Mouse (Mus musculus): ENCODE measurements around the gene Tmbim4. TPM values are rescaled to one million over a fixed set of nuclear protein-coding genes. Genes with fewer than 3 reads are reported as not detected.
"Not testable (repeated sequence)": the region's sequence is repeated elsewhere in the genome, so short reads cannot be mapped to it uniquely, and the experiment has no call there.

The Tmbim4 gene
- polyA plus RNA-seq, 1 experiment from 2014 or later, result 110 TPM

DNA sequence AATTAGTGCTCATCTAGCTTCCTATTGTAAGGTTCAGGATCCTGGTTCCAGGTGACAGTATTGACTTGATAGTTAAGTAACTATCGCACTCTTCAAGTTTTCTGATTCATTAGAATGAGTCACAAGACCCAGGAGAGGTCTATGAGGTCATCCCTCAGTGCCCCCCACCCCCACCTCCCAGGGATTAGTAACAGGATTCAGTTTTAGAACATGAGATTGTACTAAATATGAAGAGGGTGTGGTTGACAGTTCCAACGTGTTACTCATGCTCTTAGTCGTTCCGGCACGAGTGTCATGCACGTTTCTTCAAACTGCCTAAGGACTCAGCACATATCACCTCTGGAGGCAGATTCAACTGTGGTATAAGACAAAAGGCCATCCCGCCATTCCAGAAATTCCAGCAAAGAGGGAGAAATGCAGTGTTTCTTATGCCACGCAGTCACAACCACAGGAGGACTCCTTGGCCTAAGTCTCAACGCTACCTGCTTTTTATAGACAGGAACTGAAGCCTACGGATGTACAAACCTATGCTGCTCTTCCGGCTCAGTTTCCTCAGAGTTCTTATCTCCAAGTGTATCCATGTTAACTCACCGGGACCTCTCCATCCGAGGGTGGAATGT, 3.3 kb downstream of the Tmbim4 start:
- Histone ChIP-seq H3K4me3 (ENCODE audit: low read depth, low read length) (no peak overlapping the region), H3K27ac (ENCODE audit: low read length) (no peak overlapping the region), H3K36me3 (ENCODE audit: control insufficient read depth, insufficient read depth, low read length) (no peaks in the 10 kb centered on the region), H3K4me2 (replicated peaks; ENCODE audit: low read depth, low read length) (no peak overlapping the region), H3K9me3 (ENCODE audit: control insufficient read depth, low read depth, low read length) (no peaks in the 10 kb centered on the region), H3K9ac (replicated peaks; ENCODE audit: low read depth, low read length) (no peak overlapping the region), H3K4me1 (ENCODE audit: control insufficient read depth, insufficient read depth, low read length) (peaks cover 2% of the 10 kb centered on the region; the same call in 1 of the 2 replicates), H3K27me3 (ENCODE audit: control insufficient read depth, insufficient read depth, low read length) (no peaks in the 10 kb centered on the region)
- WGBS, result 81% methylated on average over 13 of the region's 13 CpGs
- no peak for ATAC-seq (ENCODE audit: insufficient number of reproducible peaks, insufficient read depth, low FRiP score, low read depth)

- Histone ChIP-seq H3K4me1 (ENCODE audit: control insufficient read depth, insufficient read depth, low read length) (peaks cover 2% of the 10 kb centered on the region; the same call in 1 of the 2 replicates), H3K36me3 (ENCODE audit: control insufficient read depth, insufficient read depth, low read length) (no peaks in the 10 kb centered on the region), H3K4me3 (ENCODE audit: low read depth, low read length) (no peak overlapping the region), H3K9ac (replicated peaks; ENCODE audit: low read depth, low read length) (no peak overlapping the region), H3K27ac (ENCODE audit: low read length) (no peak overlapping the region), H3K4me2 (replicated peaks; ENCODE audit: low read depth, low read length) (no peak overlapping the region), H3K27me3 (ENCODE audit: control insufficient read depth, insufficient read depth, low read length) (no peaks in the 10 kb centered on the region), H3K9me3 (ENCODE audit: control insufficient read depth, low read depth, low read length) (peaks cover 5% of the 10 kb centered on the region; the same call in 1 of the 2 replicates)
- ATAC-seq (ENCODE audit: insufficient number of reproducible peaks, insufficient read depth, low FRiP score, low read depth), result no peak
- 86% methylated on average over 8 of the region's 8 CpGs for WGBS
Measured at GRCm38 (mm10) chr10:120208015-120208414, 6.6 kb downstream of the Tmbim4 start.

DNA sequence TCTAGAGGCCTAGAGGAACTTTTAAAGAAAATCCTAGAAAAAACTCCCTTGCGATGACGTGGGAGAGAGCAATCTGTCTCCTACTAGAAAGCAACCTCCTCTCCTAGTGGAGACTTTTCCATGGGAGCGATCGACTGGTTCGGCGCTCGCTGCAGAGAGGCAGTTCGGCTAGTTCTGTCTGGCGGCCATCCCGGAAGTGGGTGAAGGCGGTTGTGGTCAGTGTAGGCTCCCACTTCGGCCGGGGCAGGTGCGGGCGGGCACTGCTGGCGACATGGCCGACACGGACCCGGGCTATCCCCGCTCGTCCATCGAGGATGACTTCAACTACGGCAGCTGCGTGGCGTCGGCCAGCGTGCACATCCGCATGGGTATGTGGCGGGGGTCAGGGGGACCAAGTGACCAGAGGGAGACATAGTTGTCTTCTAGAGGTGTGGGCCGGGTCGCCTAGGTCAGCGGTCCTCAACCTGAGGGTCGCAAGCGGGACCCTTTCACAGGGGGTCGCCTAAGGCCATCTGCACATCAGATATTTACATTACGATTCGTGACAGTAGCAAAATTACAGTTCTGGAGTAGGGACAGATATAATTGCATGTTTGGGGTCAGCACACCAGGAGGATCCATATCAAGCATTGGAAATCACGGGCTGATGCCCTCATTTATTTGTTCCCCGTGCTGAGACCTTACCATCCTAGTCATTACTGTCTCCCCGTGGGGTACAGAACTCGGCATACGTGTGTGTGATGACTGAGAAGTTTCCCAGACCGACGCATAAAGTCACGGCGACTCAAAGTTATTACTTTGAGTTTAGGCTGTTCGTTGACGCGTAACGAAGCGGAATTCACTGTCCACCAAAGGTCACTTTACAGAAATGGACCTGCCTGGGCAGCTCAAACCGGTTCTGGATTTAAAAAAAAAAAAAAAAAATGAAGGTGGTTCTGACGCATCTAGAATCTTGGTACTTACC, 7.5 kb downstream of the Tmbim4 start:
- Histone ChIP-seq H3K9me3 (ENCODE audit: control insufficient read depth, low read depth, low read length) (peaks cover 5% of the 10 kb centered on the region; the same call in 1 of the 2 replicates), H3K27me3 (ENCODE audit: control insufficient read depth, insufficient read depth, low read length) (no peaks in the 10 kb centered on the region), H3K9ac (replicated peaks; ENCODE audit: low read depth, low read length) (peak overlapping the region; percentile 60), H3K4me1 (ENCODE audit: control insufficient read depth, insufficient read depth, low read length) (peaks cover 2% of the 10 kb centered on the region; the same call in 1 of the 2 replicates), H3K4me2 (replicated peaks; ENCODE audit: low read depth, low read length) (peak overlapping the region; percentile 75), H3K27ac (ENCODE audit: low read length) (no peak overlapping the region), H3K4me3 (ENCODE audit: low read depth, low read length) (peak overlapping the region; percentile 97), H3K36me3 (ENCODE audit: control insufficient read depth, insufficient read depth, low read length) (no peaks in the 10 kb centered on the region)
- peak; percentile 89 for ATAC-seq (ENCODE audit: insufficient number of reproducible peaks, insufficient read depth, low FRiP score, low read depth)
- 3% methylated on average over 53 of the region's 53 CpGs for WGBS

GRCm38 (mm10) chr10:120209539-120209925, 8.1 kb downstream of the Tmbim4 start:
- Histone ChIP-seq H3K9me3 (ENCODE audit: control insufficient read depth, low read depth, low read length) (peaks cover 5% of the 10 kb centered on the region; the same call in 1 of the 2 replicates), H3K4me1 (ENCODE audit: control insufficient read depth, insufficient read depth, low read length) (peaks cover 2% of the 10 kb centered on the region; the same call in 1 of the 2 replicates), H3K4me3 (ENCODE audit: low read depth, low read length) (peak overlapping the region; percentile 97), H3K4me2 (replicated peaks; ENCODE audit: low read depth, low read length) (peak overlapping the region; percentile 75), H3K27ac (ENCODE audit: low read length) (no peak overlapping the region), H3K36me3 (ENCODE audit: control insufficient read depth, insufficient read depth, low read length) (no peaks in the 10 kb centered on the region), H3K9ac (replicated peaks; ENCODE audit: low read depth, low read length) (peak overlapping the region; percentile 60; the same call in 1 of the 2 replicates), H3K27me3 (ENCODE audit: control insufficient read depth, insufficient read depth, low read length) (no peaks in the 10 kb centered on the region)
- 61% methylated on average over 6 of the region's 6 CpGs for WGBS
- no peak for ATAC-seq (ENCODE audit: insufficient number of reproducible peaks, insufficient read depth, low FRiP score, low read depth)

- Histone ChIP-seq H3K9ac (replicated peaks; ENCODE audit: low read depth, low read length) (no peak overlapping the region), H3K27me3 (ENCODE audit: control insufficient read depth, insufficient read depth, low read length) (no peaks in the 10 kb centered on the region), H3K4me1 (ENCODE audit: control insufficient read depth, insufficient read depth, low read length) (peaks cover 2% of the 10 kb centered on the region; the same call in 1 of the 2 replicates), H3K4me2 (replicated peaks; ENCODE audit: low read depth, low read length) (peak overlapping the region; percentile 75), H3K4me3 (ENCODE audit: low read depth, low read length) (peak overlapping the region; percentile 97; the same call in 1 of the 2 replicates), H3K9me3 (ENCODE audit: control insufficient read depth, low read depth, low read length) (peaks cover 5% of the 10 kb centered on the region; the same call in 1 of the 2 replicates), H3K36me3 (ENCODE audit: control insufficient read depth, insufficient read depth, low read length) (no peaks in the 10 kb centered on the region), H3K27ac (ENCODE audit: low read length) (no peak overlapping the region)
- no peak for ATAC-seq (ENCODE audit: insufficient number of reproducible peaks, insufficient read depth, low FRiP score, low read depth)
- WGBS, result 78% methylated on average over 3 of the region's 3 CpGs
Measured at GRCm38 (mm10) chr10:120210096-120210495, 8.7 kb downstream of the Tmbim4 start.

DNA sequence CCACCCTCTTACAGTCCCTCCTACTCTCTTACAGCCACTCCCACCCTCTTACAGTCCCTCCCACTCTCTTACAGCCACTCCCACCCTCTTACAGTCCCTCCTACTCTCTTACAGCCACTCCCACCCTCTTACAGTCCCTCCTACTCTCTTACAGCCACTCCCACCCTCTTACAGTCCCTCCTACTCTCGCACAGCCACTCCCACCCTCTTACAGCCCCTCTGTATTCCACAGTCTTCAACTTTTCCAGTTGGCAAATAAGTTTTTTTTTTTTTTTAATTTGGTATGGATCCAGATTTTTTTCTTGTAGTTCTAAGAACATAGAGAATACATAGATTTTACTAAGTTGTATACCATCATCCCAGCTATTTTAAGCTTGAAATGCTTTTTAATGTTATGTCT, 15.7 kb downstream of the Tmbim4 start:
- not testable (repeated sequence) for H3K9me3 ChIP-seq (ENCODE audit: control insufficient read depth, low read depth, low read length); H3K9ac ChIP-seq (replicated peaks; ENCODE audit: low read depth, low read length); H3K36me3 ChIP-seq (ENCODE audit: control insufficient read depth, insufficient read depth, low read length); H3K4me1 ChIP-seq (ENCODE audit: control insufficient read depth, insufficient read depth, low read length); H3K27ac ChIP-seq (ENCODE audit: low read length); H3K4me2 ChIP-seq (replicated peaks; ENCODE audit: low read depth, low read length); H3K27me3 ChIP-seq (ENCODE audit: control insufficient read depth, insufficient read depth, low read length); ATAC-seq (ENCODE audit: insufficient number of reproducible peaks, insufficient read depth, low FRiP score, low read depth); H3K4me3 ChIP-seq (ENCODE audit: low read depth, low read length)
- 81% methylated on average over 1 of the region's 1 CpGs for WGBS

DNA sequence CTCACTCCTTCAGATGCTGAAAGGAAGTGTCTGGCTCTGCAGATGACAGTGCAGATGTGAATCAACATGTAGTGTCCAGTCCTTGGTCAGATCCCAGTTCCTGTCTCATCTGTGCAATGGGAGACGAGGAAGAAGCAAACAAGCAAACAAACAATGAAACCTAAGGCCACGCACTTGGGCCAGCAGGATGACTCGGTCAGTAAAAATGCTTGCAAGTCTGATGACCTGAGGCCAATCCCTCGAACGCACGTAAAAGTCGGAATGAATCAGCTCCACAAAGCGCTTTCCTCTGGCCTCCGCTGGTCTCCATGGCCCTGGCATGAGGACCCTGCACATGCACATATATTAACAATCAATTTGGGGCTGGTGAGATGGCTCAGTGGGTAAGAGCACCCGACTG, 17.6 kb downstream of the Tmbim4 start:
- Histone ChIP-seq H3K4me2 (replicated peaks; ENCODE audit: low read depth, low read length) (no peak overlapping the region), H3K27ac (ENCODE audit: low read length) (no peak overlapping the region), H3K4me1 (ENCODE audit: control insufficient read depth, insufficient read depth, low read length) (no peaks in the 10 kb centered on the region), H3K27me3 (ENCODE audit: control insufficient read depth, insufficient read depth, low read length) (no peaks in the 10 kb centered on the region), H3K4me3 (ENCODE audit: low read depth, low read length) (no peak overlapping the region), H3K36me3 (ENCODE audit: control insufficient read depth, insufficient read depth, low read length) (peaks cover 5% of the 10 kb centered on the region; the same call in 1 of the 2 replicates), H3K9ac (replicated peaks; ENCODE audit: low read depth, low read length) (no peak overlapping the region), H3K9me3 (ENCODE audit: control insufficient read depth, low read depth, low read length) (no peaks in the 10 kb centered on the region)
- 91% methylated on average over 10 of the region's 10 CpGs for WGBS
- no peak for ATAC-seq (ENCODE audit: insufficient number of reproducible peaks, insufficient read depth, low FRiP score, low read depth)

DNA sequence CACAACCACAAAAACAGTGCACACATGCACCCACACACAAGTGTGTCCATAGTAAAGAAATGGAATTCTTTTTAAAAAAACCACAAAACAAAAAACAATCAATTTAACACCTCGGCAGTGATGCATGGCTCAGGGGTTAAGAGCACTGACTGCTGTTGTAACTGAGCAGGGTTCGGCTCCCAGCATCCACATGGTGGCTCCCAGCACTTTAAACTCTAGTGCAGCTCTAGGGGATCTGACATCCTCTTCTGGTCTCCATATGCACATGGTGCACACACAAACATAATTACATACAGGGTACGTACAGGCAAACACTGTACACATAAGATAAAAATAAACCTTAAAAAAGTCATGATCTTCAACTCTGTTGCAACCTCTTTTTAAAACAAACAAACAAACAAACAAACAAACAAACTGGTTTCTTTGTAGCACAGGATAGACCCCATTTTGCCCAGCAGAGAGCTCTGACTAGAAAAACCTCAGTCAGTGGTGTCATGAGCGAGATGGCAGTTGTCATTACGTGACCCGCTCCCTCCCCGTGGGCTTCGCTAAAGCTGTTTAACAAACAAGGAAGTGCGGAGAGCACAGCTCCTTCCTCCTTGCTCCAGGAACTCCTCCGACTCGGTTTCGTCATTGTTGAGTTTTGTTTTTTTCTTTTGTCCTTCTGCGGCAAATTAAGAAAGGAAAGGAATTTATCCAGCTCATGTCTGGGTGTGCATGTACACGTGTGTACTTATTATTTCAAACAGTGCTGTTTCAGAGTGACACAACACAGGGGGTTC, 18.4 kb downstream of the Tmbim4 start:
- WGBS, result 77% methylated on average over 14 of the region's 14 CpGs
- no peak for ATAC-seq (ENCODE audit: insufficient number of reproducible peaks, insufficient read depth, low FRiP score, low read depth)
- H3K36me3 ChIP-seq (ENCODE audit: control insufficient read depth, insufficient read depth, low read length), result peaks cover 5% of the 10 kb centered on the region; the same call in 1 of the 2 replicates
- no peaks in the 10 kb centered on the region for H3K9me3 ChIP-seq (ENCODE audit: control insufficient read depth, low read depth, low read length)
- no peaks in the 10 kb centered on the region for H3K4me1 ChIP-seq (ENCODE audit: control insufficient read depth, insufficient read depth, low read length)
- H3K4me2 ChIP-seq (replicated peaks; ENCODE audit: low read depth, low read length), result no peak overlapping the region
- no peak overlapping the region for H3K27ac ChIP-seq (ENCODE audit: low read length)
- no peaks in the 10 kb centered on the region for H3K27me3 ChIP-seq (ENCODE audit: control insufficient read depth, insufficient read depth, low read length)
- H3K9ac ChIP-seq (replicated peaks; ENCODE audit: low read depth, low read length), result no peak overlapping the region
- H3K4me3 ChIP-seq (ENCODE audit: low read depth, low read length), result no peak overlapping the region
